Mouse (Mus musculus): Measurements from ENCODE around the gene Dach1.

The Dach1 gene

GRCm38 (mm10) chr14:98169421-98170076 is at the start of gene Dach1:
TSS of gene Dach1 (minus strand) at chr14:98169765.
- peak; percentile 98 for DNase-seq (ENCODE audit: low read depth)

GRCm38 (mm10) chr14:98200089-98200488 is 30.5 kb upstream of the Dach1 start:
- DNase-seq (ENCODE audit: low read depth) = peak; percentile 69

- DNase-seq (ENCODE audit: low read depth) = peak; percentile 74
Observed at GRCm38 (mm10) chr14:98181545-98181944, 12.0 kb upstream of the Dach1 start.

GRCm38 (mm10) chr14:98173831-98174230 is 4.3 kb upstream of the Dach1 start:
- no peak for DNase-seq (ENCODE audit: low read depth)

GRCm38 (mm10) chr14:98172394-98172905 is 2.9 kb upstream of the Dach1 start:
- no peak for DNase-seq (ENCODE audit: low read depth)

- DNase-seq (ENCODE audit: low read depth) = no peak
Observed at GRCm38 (mm10) chr14:98171861-98172260, 2.3 kb upstream of the Dach1 start.

- DNase-seq (ENCODE audit: low read depth) = peak; percentile 69
Observed at GRCm38 (mm10) chr14:98168908-98169401, 610 bp downstream of the Dach1 start.

- DNase-seq (ENCODE audit: low read depth) = peak; percentile 59
Observed at GRCm38 (mm10) chr14:98168039-98168907, 1.3 kb downstream of the Dach1 start.

GRCm38 (mm10) chr14:98167186-98168038 is 2.2 kb downstream of the Dach1 start:
- DNase-seq (ENCODE audit: low read depth) = peak; percentile 93

- DNase-seq (ENCODE audit: low read depth) = peak; percentile 70
Observed at GRCm38 (mm10) chr14:98166318-98166976, 3.1 kb downstream of the Dach1 start.

GRCm38 (mm10) chr14:98156753-98157152 is 12.8 kb downstream of the Dach1 start:
- no peak for DNase-seq (ENCODE audit: low read depth)

- no peak for DNase-seq (ENCODE audit: low read depth)
Observed at GRCm38 (mm10) chr14:98155725-98156392, 13.7 kb downstream of the Dach1 start.

GRCm38 (mm10) chr14:98154832-98155422 is 14.6 kb downstream of the Dach1 start:
- no peak for DNase-seq (ENCODE audit: low read depth)

GRCm38 (mm10) chr14:98141758-98142157 is 27.8 kb downstream of the Dach1 start:
- no peak for DNase-seq (ENCODE audit: low read depth)

- DNase-seq (ENCODE audit: low read depth) = no peak
Observed at GRCm38 (mm10) chr14:98138873-98139665, 30.5 kb downstream of the Dach1 start.

GRCm38 (mm10) chr14:98134546-98134945 is 35.0 kb downstream of the Dach1 start:
- DNase-seq (ENCODE audit: low read depth) = no peak

- DNase-seq (ENCODE audit: low read depth) = no peak
Observed at GRCm38 (mm10) chr14:98123032-98123431, 46.5 kb downstream of the Dach1 start.

GRCm38 (mm10) chr14:98116627-98117026 is 52.9 kb downstream of the Dach1 start:
- DNase-seq (ENCODE audit: low read depth) = no peak

GRCm38 (mm10) chr14:98113106-98113505 is 56.5 kb downstream of the Dach1 start:
- peak; percentile 50 for DNase-seq (ENCODE audit: low read depth)
